Mouse (Mus musculus) hindbrain, embryonic 11.5 days (tissue): ENCODE results near the gene Tasp1. TPM values are rescaled to one million over a fixed set of nuclear protein-coding genes. Genes with fewer than 3 reads are reported as not detected.
A peak's percentile ranks its signal among the peaks of the same experiment; 100 is the strongest.

Experiments used
- ATAC-seq: fragments of 200-750 bp; cut with Nextera tagmentation; 2 replicates; pipeline ENCODE4 v1.8.0; 2017; ENCODE audit warnings: mild to moderate bottlenecking, moderate TSS enrichment, moderate library complexity; ENCODE audit not compliant: low FRiP score
- DNase-seq: peaks from one replicate; pipeline ENCODE4 v3.0.0-alpha.2; 2015; ENCODE audit warnings: low spot score
- H3K27ac ChIP-seq: fragments of 300-500 bp; sonication (generic); 2 replicates; pipeline ENCODE4 v1.5.1; 2014; ENCODE audit warnings: mild to moderate bottlenecking, low read depth, low read length
- H3K27me3 ChIP-seq: fragments of 300-500 bp; sonication (generic); 2 replicates; pipeline ENCODE4 v1.6.1; 2014; ENCODE audit warnings: mild to moderate bottlenecking, low read length, moderate library complexity, mixed read lengths; ENCODE audit not compliant: control insufficient read depth, insufficient read depth
- H3K36me3 ChIP-seq: fragments of 300-500 bp; sonication (generic); 2 replicates; pipeline ENCODE4 v1.6.1; 2014; ENCODE audit warnings: mild to moderate bottlenecking, low read length, moderate library complexity, mixed read lengths; ENCODE audit not compliant: control insufficient read depth, insufficient read depth
- H3K4me1 ChIP-seq: fragments of 300-500 bp; sonication (generic); replicated peaks from 2 replicates; pipeline ENCODE4 v1.6.1; 2014; ENCODE audit warnings: low read length, mixed read lengths; ENCODE audit not compliant: control insufficient read depth, insufficient read depth
- H3K4me2 ChIP-seq: fragments of 300-500 bp; sonication (generic); replicated peaks from 2 replicates; pipeline ENCODE4 v1.6.1; 2014; ENCODE audit warnings: mild to moderate bottlenecking, low read depth, low read length
- H3K4me3 ChIP-seq: fragments of 300-500 bp; sonication (generic); 2 replicates; pipeline ENCODE4 v1.5.1; 2014; ENCODE audit warnings: low read depth, low read length
- H3K9ac ChIP-seq: fragments of 300-500 bp; sonication (generic); 2 replicates; pipeline ENCODE4 v1.6.1; 2014; ENCODE audit warnings: low read depth, low read length
- H3K9me3 ChIP-seq: fragments of 300-500 bp; sonication (generic); 2 replicates; pipeline ENCODE4 v1.6.1; 2016; ENCODE audit warnings: low read length; ENCODE audit not compliant: control insufficient read depth
- WGBS: fragments of 180-500 bp; shearing (Covaris S2); extraction: QIAGEN DNeasy Blood & Tissue Kit; methylation state at CpG from one replicate; pipeline ENCODE4 v1.1.7; 2014; 5-methylcytosine and 5-hydroxymethylcytosine counted together
- polyA plus RNA-seq: library from polyadenylated mRNA; unstranded; fragments of >200 nt; fragmentation: Nextera tagmentation; extraction: Ambion mirVana; gene quantifications from 2 replicates; pipeline ENCODE4 v1.2.1, GENCODE M21; 2014

Gene Tasp1
- polyA plus RNA-seq, 1 experiment from 2014 or later: 18.9 TPM

GRCm38 (mm10) chr2:139849621-139850020 lies 217.0 kb downstream of the Tasp1 start:
- no peak overlapping the region for H3K27ac ChIP-seq
- no peaks in the 10 kb centered on the region for H3K4me1 ChIP-seq
- H3K4me2 ChIP-seq: no peak overlapping the region
- ATAC-seq (no peak), DNase-seq (no peak)
- H3K9me3 ChIP-seq: no peaks in the 10 kb centered on the region
- H3K9ac ChIP-seq: no peak overlapping the region
- H3K27me3 ChIP-seq: no peaks in the 10 kb centered on the region
- H3K4me3 ChIP-seq: no peak overlapping the region
- WGBS: 89% methylated on average over 1 of the region's 1 CpGs
- no peaks in the 10 kb centered on the region for H3K36me3 ChIP-seq

GRCm38 (mm10) chr2:139841359-139841758 lies 225.2 kb downstream of the Tasp1 start:
- DNase-seq: no peak
- Histone ChIP-seq H3K4me2 (no peak overlapping the region), H3K9me3 (no peaks in the 10 kb centered on the region), H3K9ac (no peak overlapping the region), H3K27me3 (no peaks in the 10 kb centered on the region), H3K36me3 (no peaks in the 10 kb centered on the region), H3K27ac (no peak overlapping the region), H3K4me3 (no peak overlapping the region), H3K4me1 (no peaks in the 10 kb centered on the region)
- ATAC-seq: no peak
- WGBS: 83% methylated on average over 1 of the region's 1 CpGs

GRCm38 (mm10) chr2:139840941-139841340 lies 225.7 kb downstream of the Tasp1 start:
- H3K27ac ChIP-seq: no peak overlapping the region
- no peak for ATAC-seq
- no peaks in the 10 kb centered on the region for H3K9me3 ChIP-seq
- H3K4me2 ChIP-seq: no peak overlapping the region
- no peak for DNase-seq
- H3K27me3 ChIP-seq: no peaks in the 10 kb centered on the region
- H3K4me1 ChIP-seq: no peaks in the 10 kb centered on the region
- 71% methylated on average over 5 of the region's 5 CpGs for WGBS
- H3K36me3 ChIP-seq: no peaks in the 10 kb centered on the region
- H3K9ac ChIP-seq: no peak overlapping the region
- H3K4me3 ChIP-seq: no peak overlapping the region

GRCm38 (mm10) chr2:139821589-139822378 lies 244.8 kb downstream of the Tasp1 start:
- 88% methylated on average over 8 of the region's 8 CpGs for WGBS
- H3K4me3 ChIP-seq: no peak overlapping the region
- ATAC-seq: no peak

GRCm38 (mm10) chr2:139817275-139817674 lies 249.3 kb downstream of the Tasp1 start:
- H3K4me3 ChIP-seq: no peak overlapping the region
- 0 out of 2 replicates have a peak, but pooled peaks have one; percentile 19 for ATAC-seq
- H3K27ac ChIP-seq: no peak overlapping the region
- H3K27me3 ChIP-seq: no peaks in the 10 kb centered on the region
- H3K9ac ChIP-seq: no peak overlapping the region
- H3K4me1 ChIP-seq: no peaks in the 10 kb centered on the region
- 78% methylated on average over 3 of the region's 3 CpGs for WGBS
- H3K9me3 ChIP-seq: no peaks in the 10 kb centered on the region
- H3K4me2 ChIP-seq: no peak overlapping the region
- DNase-seq: no peak
- H3K36me3 ChIP-seq: no peaks in the 10 kb centered on the region

More at GRCm38 (mm10) chr2:139821589-139822378, 244.8 kb downstream of the Tasp1 start:
- Histone ChIP-seq H3K4me1 (no peaks in the 10 kb centered on the region), H3K4me2 (no peak overlapping the region), H3K9me3 (no peaks in the 10 kb centered on the region), H3K27ac (no peak overlapping the region), H3K27me3 (no peaks in the 10 kb centered on the region), H3K9ac (no peak overlapping the region), H3K36me3 (no peaks in the 10 kb centered on the region)
- no peak for DNase-seq

GRCm38 (mm10) chr2:139807887-139808286 lies 258.7 kb downstream of the Tasp1 start:
- Histone ChIP-seq H3K36me3 (no peaks in the 10 kb centered on the region), H3K27ac (no peak overlapping the region), H3K4me2 (no peak overlapping the region), H3K27me3 (no peaks in the 10 kb centered on the region), H3K9me3 (no peaks in the 10 kb centered on the region), H3K4me3 (no peak overlapping the region), H3K9ac (no peak overlapping the region), H3K4me1 (no peaks in the 10 kb centered on the region)
- ATAC-seq (no peak), DNase-seq (no peak)
- 91% methylated on average over 6 of the region's 6 CpGs for WGBS

- ATAC-seq: no peak
- Histone ChIP-seq H3K27me3 (no peaks in the 10 kb centered on the region), H3K27ac (no peak overlapping the region), H3K4me1 (no peaks in the 10 kb centered on the region), H3K4me3 (no peak overlapping the region), H3K36me3 (no peaks in the 10 kb centered on the region), H3K4me2 (no peak overlapping the region), H3K9me3 (no peaks in the 10 kb centered on the region), H3K9ac (no peak overlapping the region)
- no peak for DNase-seq
- 89% methylated on average over 7 of the region's 7 CpGs for WGBS
Measured at GRCm38 (mm10) chr2:139804041-139804440, 262.6 kb downstream of the Tasp1 start.

GRCm38 (mm10) chr2:139792345-139793120 lies 274.1 kb downstream of the Tasp1 start:
- ATAC-seq (no peak), DNase-seq (no peak)
- Histone ChIP-seq H3K9me3 (no peaks in the 10 kb centered on the region), H3K9ac (no peak overlapping the region), H3K4me3 (no peak overlapping the region), H3K27me3 (no peaks in the 10 kb centered on the region), H3K27ac (no peak overlapping the region), H3K36me3 (no peaks in the 10 kb centered on the region), H3K4me1 (no peaks in the 10 kb centered on the region), H3K4me2 (no peak overlapping the region)
- WGBS: 78% methylated on average over 9 of the region's 9 CpGs
